Mouse (Mus musculus): ENCODE data around the gene Snx6.
"Not testable (repeated sequence)": the region's sequence is repeated elsewhere in the genome, so short reads cannot be mapped to it uniquely, and the experiment has no call there.

The Snx6 gene

GRCm38 (mm10) chr12:54803531-54803930 lies 8.0 kb upstream of the Snx6 start:
- no peak for DNase-seq (ENCODE audit: low spot score)

DNA sequence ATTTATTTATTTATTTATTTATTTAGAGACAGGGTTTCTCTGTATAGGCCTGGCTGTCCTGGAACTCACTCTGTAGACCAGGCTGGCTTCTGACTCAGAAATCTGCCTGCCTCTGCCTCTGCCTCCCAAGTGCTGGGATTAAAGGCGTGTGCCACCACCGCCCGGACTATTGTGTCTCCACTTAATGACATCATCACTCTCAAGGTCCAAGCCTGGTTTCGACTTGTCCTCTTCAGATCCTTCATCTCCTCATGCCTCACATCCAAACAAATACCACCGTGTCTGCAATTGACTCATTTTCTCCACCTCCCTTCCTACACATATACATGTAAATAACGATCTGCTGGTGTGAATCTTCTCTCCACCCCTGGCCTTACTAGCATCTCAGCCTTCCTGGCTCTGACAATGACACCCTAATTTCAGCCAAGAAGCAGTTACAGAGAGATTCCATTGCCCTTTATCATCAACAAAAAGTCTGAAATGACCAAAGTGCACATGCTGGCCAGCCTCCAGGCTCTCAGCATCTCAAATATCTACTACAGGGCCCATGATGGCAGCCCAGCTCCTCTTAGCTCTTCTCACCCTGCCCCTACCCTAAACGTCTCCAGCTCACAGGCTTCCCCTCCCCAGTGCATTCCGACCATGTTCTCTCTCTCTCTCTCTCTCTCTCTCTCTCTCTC lies 1.2 kb upstream of the Snx6 start:
- no peak for DNase-seq (ENCODE audit: low spot score)

GRCm38 (mm10) chr12:54794392-54794791 lies 1.1 kb downstream of the Snx6 start:
- no peak for DNase-seq (ENCODE audit: low spot score)

GRCm38 (mm10) chr12:54791465-54791864 lies 4.0 kb downstream of the Snx6 start:
- DNase-seq (ENCODE audit: low spot score), result no peak

- DNase-seq (ENCODE audit: low spot score), result no peak
Observed at GRCm38 (mm10) chr12:54789346-54790143, 6.0 kb downstream of the Snx6 start.

DNA sequence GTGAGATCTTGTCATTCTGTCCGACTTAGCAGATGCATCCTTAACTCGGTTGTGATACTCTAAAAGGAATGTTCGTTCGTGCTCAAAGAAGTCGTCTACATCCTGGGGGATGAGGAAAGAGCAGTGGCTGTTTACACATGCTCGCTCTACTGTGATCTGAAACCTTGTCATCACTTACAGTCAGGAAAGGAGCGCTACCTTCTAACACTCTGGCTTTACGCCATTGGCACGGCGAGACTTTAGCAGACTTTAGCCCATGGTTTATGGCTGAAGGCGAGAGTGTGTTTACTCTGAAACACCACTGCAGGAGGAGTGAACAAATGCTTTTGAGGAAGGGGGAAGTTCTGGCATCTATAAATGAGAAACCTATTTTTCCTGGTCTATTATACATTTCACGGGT lies 31.9 kb downstream of the Snx6 start:
- DNase-seq (ENCODE audit: low spot score), result no peak

- DNase-seq (ENCODE audit: low spot score), result no peak
Observed at GRCm38 (mm10) chr12:54760676-54761075, 34.8 kb downstream of the Snx6 start.

DNA sequence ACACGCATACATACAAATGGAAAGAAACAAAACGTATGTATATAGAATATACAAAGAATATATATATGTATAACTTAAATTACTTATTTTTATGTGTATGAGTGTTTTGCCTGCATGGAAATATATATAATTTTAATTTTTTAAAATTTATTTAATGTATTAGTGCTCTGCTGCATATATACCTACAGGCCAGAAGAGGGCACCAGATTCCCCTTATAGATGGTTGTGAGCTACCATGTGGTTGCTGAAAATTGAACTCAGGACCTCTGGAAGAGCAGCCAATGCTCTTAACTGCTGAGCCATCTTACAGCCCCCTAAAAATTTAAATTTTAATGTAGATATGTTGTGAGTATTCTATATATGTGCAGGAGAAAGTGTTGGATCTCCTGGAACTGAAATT lies 36.7 kb downstream of the Snx6 start:
- no peak for DNase-seq (ENCODE audit: low spot score)

GRCm38 (mm10) chr12:54748647-54749046 lies 46.9 kb downstream of the Snx6 start:
- no peak for DNase-seq (ENCODE audit: low spot score)

DNA sequence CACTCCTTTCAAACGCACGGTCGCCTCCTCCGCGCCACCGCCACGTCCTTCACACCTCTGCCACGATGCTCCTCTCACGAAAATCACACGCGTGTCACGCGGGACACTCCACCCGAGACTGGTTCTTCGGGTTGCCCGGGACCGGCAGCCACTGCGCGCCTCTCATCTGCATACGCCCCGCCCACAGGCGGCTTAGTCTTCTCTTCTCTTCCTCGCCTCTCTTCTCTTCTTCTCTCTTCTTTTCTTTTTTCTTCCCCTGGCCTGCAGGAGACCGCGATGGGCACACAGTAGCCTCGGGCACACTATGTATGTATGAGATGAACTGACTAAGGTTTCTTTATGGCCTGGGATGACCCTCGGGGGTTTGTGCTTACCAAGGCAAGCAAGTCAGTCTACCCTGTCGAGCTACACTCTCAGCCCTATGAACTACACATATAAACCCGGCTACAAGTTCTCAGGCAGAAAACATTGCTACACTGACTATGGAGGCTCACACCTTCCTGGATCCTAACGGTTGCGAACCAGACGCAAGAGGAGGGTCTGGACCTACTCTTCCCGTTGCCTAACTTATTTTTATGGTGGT lies 56.8 kb downstream of the Snx6 start:
- peak; percentile 30 for DNase-seq (ENCODE audit: low spot score)

- DNase-seq (ENCODE audit: low spot score), result not testable (repeated sequence)
Observed at GRCm38 (mm10) chr12:54737891-54738660, 57.4 kb downstream of the Snx6 start.

GRCm38 (mm10) chr12:54734307-54735131 lies 61.0 kb downstream of the Snx6 start:
- DNase-seq (ENCODE audit: low spot score), result peak; percentile 73

GRCm38 (mm10) chr12:54729140-54730059 lies 66.1 kb downstream of the Snx6 start:
- DNase-seq (ENCODE audit: low spot score), result not testable (repeated sequence)

DNA sequence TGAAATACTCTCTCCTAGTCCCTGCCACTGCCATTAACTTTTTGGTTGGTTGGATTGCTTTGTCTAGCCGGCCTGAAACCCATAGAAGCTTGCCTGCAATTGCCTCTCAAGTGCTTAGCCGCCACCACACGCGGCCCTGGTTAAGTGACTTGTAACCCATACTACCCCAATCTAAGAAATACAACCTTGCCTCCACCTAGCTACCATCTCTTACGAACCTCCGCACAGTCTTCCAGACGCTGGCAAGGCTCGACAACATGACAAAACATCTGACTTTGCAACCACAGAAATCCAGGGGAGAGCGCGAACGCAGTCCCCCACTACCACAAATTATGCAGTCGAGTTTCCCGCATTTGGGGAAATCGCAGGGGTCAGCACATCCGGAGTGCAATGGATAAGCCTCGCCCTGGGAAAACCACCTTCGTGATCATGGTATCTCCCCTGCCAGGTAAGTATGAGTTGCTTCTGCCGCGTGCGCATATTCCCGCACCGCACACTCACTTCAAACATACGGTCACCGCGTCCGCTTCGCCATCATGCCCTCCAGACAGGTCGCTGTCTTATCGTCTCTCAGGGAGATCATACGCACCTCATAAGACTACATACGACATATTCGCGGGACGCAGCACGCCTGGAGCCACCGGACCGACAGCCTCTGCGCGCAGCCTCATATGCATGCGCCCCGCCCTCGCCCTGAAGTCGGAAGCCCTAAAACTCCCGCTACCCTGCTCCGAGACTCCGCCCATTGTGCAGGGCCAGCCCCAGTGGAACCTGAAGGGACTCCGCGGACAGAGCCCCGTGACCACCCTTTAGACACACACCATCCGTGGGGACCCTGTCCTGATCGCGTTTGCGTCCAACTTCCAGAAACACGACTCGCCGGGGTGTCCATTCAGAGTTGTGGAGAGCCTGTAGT lies 76.4 kb downstream of the Snx6 start:
- not testable (repeated sequence) for DNase-seq (ENCODE audit: low spot score)

DNA sequence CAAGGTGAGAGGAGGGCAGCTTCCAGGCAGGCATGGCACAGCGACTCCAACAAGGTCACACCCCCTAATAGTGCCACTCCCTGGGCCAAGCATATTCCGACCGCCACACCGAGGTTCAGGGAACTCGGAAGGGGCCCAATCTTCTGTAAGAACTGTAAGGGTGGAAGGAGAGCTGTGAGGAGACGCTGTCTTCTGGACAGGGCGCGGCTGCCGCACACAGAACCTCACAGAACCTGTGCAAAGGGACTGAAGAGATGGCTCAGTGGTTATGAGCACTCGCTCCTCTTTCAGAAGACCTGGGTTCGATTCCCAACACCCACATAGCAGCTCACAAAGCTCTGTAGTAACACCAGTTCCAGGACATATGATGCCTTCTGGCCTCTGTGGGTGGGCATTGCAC lies 78.0 kb downstream of the Snx6 start:
- not testable (repeated sequence) for DNase-seq (ENCODE audit: low spot score)

DNA sequence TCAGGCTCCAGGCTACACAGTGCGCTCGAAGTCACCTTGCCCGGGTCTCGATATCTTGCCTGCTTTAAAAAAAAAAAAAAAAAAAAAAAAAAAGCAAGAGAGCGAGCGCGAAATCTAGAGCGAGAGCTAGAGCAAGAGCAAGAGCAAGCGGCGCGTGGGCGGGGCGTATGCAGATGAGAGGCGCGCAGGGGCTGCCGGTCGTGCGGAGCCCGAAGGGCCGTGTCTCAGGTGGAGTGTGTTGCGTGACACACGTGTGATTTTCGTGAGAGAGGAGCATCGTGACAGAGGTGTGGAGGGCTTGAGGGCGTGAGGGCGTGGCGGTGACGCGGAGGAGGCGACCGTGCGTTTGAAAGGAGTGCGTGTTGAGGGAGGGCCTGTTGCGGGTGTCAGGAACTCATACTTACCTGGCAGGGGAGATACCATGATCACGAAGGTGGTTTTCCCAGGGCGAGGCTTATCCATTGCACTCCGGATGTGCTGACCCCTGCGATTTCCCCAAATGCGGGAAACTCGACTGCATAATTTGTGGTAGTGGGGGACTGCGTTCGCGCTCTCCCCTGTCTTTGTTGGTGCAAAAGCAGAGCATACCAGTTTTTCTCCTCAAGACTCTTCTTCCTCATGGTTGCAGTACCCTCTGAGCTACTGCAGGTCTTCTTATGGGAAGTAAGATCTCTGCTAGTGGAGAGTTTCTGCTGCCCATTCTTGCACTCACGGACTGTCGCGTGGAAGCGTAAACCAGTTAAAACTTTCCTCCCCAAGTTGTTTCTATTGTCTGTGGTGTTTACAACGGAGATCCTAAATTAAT lies 81.5 kb downstream of the Snx6 start:
- DNase-seq (ENCODE audit: low spot score), result peak; percentile 83

DNA sequence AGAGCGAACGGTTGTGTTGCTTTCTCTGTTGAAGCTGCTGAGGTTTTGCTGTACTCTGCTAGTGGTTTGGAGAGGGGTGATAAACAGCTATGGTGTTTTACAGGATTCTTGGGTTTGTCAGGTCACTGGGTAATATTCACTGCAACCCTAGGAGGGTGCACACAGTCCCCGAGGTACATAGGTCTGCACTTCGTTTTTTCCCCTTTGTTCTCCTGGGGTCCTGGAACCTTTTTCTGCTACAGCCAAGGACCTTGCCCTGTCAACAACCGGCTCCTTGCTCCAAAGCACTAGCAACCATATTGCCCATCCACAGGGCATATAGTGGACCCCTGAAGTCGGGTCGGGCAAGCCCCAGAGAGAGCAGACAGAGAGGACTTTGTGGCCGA lies 85.0 kb downstream of the Snx6 start:
- peak; percentile 60 for DNase-seq (ENCODE audit: low spot score)

- DNase-seq (ENCODE audit: low spot score), result not testable (repeated sequence)
Observed at GRCm38 (mm10) chr12:54709691-54710493, 85.6 kb downstream of the Snx6 start.

All from T-cell, adult 2 months (primary cell).